Mouse (Mus musculus) lung, adult 2 months (tissue): ENCODE measurements around the gene Fam133b.

ENCODE experiments used
- CTCF ChIP-seq: fragments of 200-500 bp; IDR thresholded peaks from 2 replicates; pipeline ENCODE4 v1.5.1; 2011; ENCODE audit warnings: mild to moderate bottlenecking, low read length, control low read depth; ENCODE audit not compliant: insufficient read depth
- POLR2A ChIP-seq: fragments of 200-500 bp; IDR thresholded peaks from 2 replicates; pipeline ENCODE4 v1.6.1; 2011; ENCODE audit warnings: low read depth, mild to moderate bottlenecking, control low read depth, low read length, borderline replicate concordance; ENCODE audit errors: extremely low read depth

DNA sequence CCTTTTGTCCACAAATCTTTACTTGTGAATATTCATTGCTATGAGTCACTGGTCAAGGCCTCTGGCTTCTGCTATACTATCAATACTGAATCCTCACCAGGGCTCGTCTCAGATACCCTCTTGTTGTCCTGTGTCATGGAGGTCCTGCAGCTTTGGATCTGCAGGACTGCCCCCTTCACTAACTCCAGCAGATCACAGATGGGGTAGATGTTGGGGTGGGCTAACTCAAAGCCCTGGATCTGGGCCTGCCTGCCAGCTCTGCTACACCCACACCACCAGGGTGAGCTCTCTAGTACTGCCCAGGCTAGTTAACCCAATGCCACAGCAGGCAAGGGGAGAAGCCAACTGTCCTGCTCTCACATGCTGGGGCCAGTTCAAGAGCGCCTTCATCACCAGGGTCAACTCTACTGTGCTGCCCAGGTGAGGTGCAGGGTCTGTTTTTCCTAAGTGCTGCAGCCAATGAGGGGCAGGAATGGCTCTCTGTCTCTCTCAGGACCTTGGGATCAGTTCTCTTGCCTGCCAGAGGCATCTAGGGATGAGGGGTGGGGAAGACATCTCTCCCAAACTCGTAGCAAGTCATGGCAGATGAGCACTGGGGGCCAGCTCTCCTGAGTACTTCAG lies 6.9 kb upstream of the Fam133b start:
- TF ChIP-seq POLR2A (no peak), CTCF (no peak)
